Mouse (Mus musculus): ENCODE data around the gene Elovl4.

DNA sequence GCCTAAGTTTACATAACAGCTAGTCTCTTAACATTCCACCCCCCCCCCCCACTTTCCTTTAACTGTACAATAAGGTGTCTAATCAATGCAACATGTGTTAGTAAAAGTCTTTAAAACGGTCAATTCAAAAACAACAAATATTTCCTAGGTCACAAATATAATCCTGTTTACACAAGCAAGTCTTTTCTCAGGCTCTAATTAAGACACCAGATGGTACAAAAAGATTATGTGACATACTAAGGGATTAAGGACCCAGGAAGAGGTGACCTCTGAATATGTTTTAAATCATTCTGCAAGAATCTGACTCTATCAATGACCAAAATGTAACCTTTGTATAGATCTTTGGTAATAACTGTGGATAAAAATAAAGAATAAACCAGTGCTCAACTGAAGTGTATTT is 20.6 kb downstream of the Elovl4 start:
- TF ChIP-seq EP300 (IDR thresholded peaks at IDR 0.05; ENCODE audit: low read depth) (no peak), CTCF (IDR thresholded peaks at IDR 0.05; ENCODE audit: low read depth) (no peak)

Data from heart, postnatal 0 days (tissue).